Mouse (Mus musculus): ENCODE data around the gene Plin4. TPM values are rescaled to one million over a fixed set of nuclear protein-coding genes. Genes with fewer than 3 reads are reported as not detected.

The Plin4 gene
- total and polyA plus RNA-seq, 3 experiments = 0.04 TPM; not detected in 1

DNA sequence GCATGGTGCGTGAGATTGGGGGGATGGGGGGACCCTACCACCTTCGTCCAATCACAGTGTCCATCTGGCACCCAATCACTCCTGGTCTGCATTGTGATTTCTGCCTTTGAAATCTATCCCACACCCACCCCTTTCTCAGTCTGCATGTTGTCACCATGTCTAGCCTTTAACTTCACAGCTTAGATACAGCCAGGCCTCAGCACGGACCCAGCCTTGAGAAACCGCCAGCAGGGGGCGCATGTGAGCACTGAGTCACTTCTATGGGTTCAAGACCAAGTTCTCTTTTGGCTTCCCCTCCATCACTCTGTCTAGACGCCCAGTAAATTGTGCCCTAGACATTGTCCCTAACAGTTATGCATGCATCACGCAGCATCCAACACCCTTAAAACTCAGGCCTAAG is 22.2 kb upstream of the Plin4 start:
- dilution Hi-C loops (cut with MboI; ENCODE audit: extremely low pct_ligation_motif_present, extremely low pct_unique_long_range_greater_than_20kb, low sequenced_read_pairs) (no loop called here), in situ Hi-C loops (cut with MboI; ENCODE audit: low pct_ligation_motif_present, low pct_unique_long_range_greater_than_20kb, low sequenced_read_pairs) (loop anchor here (5.0 kb wide), 1 partner anchor 130 kb away; no protein-coding TSS in a partner anchor)
- Histone ChIP-seq H3K27ac (ENCODE audit: insufficient read depth, low read depth) (no peak overlapping the region), H3K27me3 (replicated peaks) (peaks cover 20% of the 10 kb centered on the region), H3K9ac (ENCODE audit: insufficient read depth, low read depth) (no peak overlapping the region), H3K36me3 (replicated peaks in 1 of 2; ENCODE audit: control insufficient read depth in 1 of 2, insufficient read depth in 1 of 2, low read length in 1 of 2) (peaks cover 0 to 25% of the 10 kb centered on the region in 2 experiments), H3K4me2 (ENCODE audit: insufficient read depth, low read depth, poor library complexity, severe bottlenecking) (no peak overlapping the region), H3K9me3 (replicated peaks; ENCODE audit: low read length) (peaks cover 3% of the 10 kb centered on the region), H3K79me2 (replicated peaks; ENCODE audit: control insufficient read depth, extremely low read depth, insufficient read depth, poor library complexity, severe bottlenecking) (no peaks in the 10 kb centered on the region), H3K4me3 (replicated peaks in 1 of 3; ENCODE audit: low read depth in 2 of 3, low read length in 2 of 3, poor library complexity in 1 of 3) (no peak overlapping the region), H3K4me1 (ENCODE audit: control insufficient read depth in 1 of 2, insufficient read depth in 2 of 2) (peaks cover 3 to 34% of the 10 kb centered on the region in 2 experiments; a peak in 3 of 4 replicates)
- TF ChIP-seq SMC3 (IDR thresholded peaks at IDR 0.05; ENCODE audit: low read depth, low read length) = peak; percentile 63
- TF ChIP-seq MAX (IDR thresholded peaks at IDR 0.05; ENCODE audit: low read length) = no peak
- peak; percentile 9 for TF ChIP-seq RAD21 (IDR thresholded peaks at IDR 0.05; ENCODE audit: low read depth, low read length)
- TF ChIP-seq CTCF (conservative IDR thresholded peaks at IDR 0.05 in 1 of 2, IDR thresholded peaks at IDR 0.05 in 1 of 2; ENCODE audit: low read depth in 2 of 2, low read length in 2 of 2) = peak; percentile 45 to 74; a peak in 3 of 4 replicates
- no peak for TF ChIP-seq UBTF (IDR thresholded peaks at IDR 0.05; ENCODE audit: low read depth, low read length)
- DNase-seq (ENCODE audit: extremely low read depth) = peak; percentile 72

DNA sequence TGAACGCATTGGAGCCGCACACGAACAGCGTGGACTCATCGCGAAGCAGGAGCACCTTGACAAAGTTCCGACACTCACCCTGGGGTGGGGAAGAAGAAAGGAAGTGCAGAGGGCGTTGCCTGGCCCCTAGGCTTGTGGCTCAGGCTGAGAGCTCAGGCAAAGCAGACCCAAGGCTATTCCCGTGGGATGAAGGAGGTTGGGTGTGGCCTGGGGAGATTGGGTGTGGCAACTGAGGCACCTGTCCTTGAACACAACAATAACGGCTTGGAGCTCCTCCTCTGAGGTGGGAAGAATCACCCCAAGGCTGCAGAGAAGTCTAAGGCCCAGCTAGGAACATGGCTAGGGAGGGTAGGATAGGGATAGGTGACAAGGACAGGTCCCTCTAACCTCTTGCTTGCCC is 21.5 kb upstream of the Plin4 start:
- in situ Hi-C loops (cut with MboI; ENCODE audit: low pct_ligation_motif_present, low pct_unique_long_range_greater_than_20kb, low sequenced_read_pairs) = loop anchor here (5.0 kb wide), 1 partner anchor 131 kb away; no protein-coding TSS in a partner anchor
- dilution Hi-C loops (cut with MboI; ENCODE audit: extremely low pct_ligation_motif_present, extremely low pct_unique_long_range_greater_than_20kb, low sequenced_read_pairs) = no loop called here

DNA sequence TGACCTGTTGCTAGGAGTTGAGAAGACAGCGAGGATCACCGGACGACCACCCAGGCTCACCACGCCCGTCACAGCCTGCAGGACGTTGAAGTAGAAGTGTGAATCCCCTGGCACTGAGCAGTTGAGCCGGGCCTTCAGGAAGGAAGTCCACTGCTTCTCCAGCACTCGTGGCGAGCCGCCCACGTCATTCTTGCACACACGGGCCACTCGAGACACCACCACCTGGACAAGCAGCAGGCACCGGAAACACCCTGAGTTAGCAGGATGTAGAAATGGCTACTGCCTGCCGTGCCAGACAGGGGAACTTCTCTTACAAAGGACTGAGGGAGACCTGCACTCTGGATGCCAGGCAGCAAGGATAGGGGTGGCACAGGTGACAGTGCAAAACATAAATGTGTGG is 18.6 kb upstream of the Plin4 start:
- Histone ChIP-seq H3K4me2 (ENCODE audit: insufficient read depth, low read depth, poor library complexity, severe bottlenecking) (no peak overlapping the region), H3K9ac (ENCODE audit: insufficient read depth, low read depth) (no peak overlapping the region), H3K4me3 (replicated peaks in 1 of 3; ENCODE audit: low read depth in 2 of 3, low read length in 2 of 3, poor library complexity in 1 of 3) (no peak overlapping the region), H3K79me2 (replicated peaks; ENCODE audit: control insufficient read depth, extremely low read depth, insufficient read depth, poor library complexity, severe bottlenecking) (no peaks in the 10 kb centered on the region), H3K27ac (ENCODE audit: insufficient read depth, low read depth) (no peak overlapping the region), H3K4me1 (ENCODE audit: control insufficient read depth in 1 of 2, insufficient read depth in 2 of 2) (peaks cover 3 to 9% of the 10 kb centered on the region in 2 experiments; a peak in 3 of 4 replicates), H3K36me3 (replicated peaks in 1 of 2; ENCODE audit: control insufficient read depth in 1 of 2, insufficient read depth in 1 of 2, low read length in 1 of 2) (peaks cover 0 to 43% of the 10 kb centered on the region in 2 experiments), H3K27me3 (replicated peaks) (no peaks in the 10 kb centered on the region), H3K9me3 (replicated peaks; ENCODE audit: low read length) (peaks cover 11% of the 10 kb centered on the region)
- in situ Hi-C loops (cut with MboI; ENCODE audit: low pct_ligation_motif_present, low pct_unique_long_range_greater_than_20kb, low sequenced_read_pairs) = loop anchor here (5.0 kb wide), 1 partner anchor 34 kb away; the partner anchor contains the start of gene Tnfaip8l1
- TF ChIP-seq HCFC1 (IDR thresholded peaks at IDR 0.05; ENCODE audit: low read depth, low read length) (no peak), GABPA (IDR thresholded peaks at IDR 0.05; ENCODE audit: insufficient replicate concordance, low read depth, low read length) (no peak), ZNF384 (IDR thresholded peaks at IDR 0.05; ENCODE audit: low read depth, low read length) (no peak), MAFK (IDR thresholded peaks at IDR 0.05; ENCODE audit: insufficient replicate concordance, low read length) (no peak), TBP (conservative IDR thresholded peaks at IDR 0.05; ENCODE audit: low read depth, low read length) (no peak), MAX (IDR thresholded peaks at IDR 0.05; ENCODE audit: low read length) (no peak), POLR2A (IDR thresholded peaks at IDR 0.05; ENCODE audit: low read depth, low read length) (no peak), NELFE (IDR thresholded peaks at IDR 0.05; ENCODE audit: low read depth, low read length) (no peak), PAX5 (IDR thresholded peaks at IDR 0.05; ENCODE audit: low read length) (no peak), RCOR1 (conservative IDR thresholded peaks at IDR 0.05; ENCODE audit: low read depth, low read length) (no peak), ZKSCAN1 (IDR thresholded peaks at IDR 0.05; ENCODE audit: borderline replicate concordance, low read depth, low read length) (no peak), ZC3H11A (IDR thresholded peaks at IDR 0.05; ENCODE audit: low read depth, low read length) (no peak), ELF1 (IDR thresholded peaks at IDR 0.05; ENCODE audit: low read depth, low read length) (no peak), MAZ (IDR thresholded peaks at IDR 0.05; ENCODE audit: low read depth, low read length) (no peak), UBTF (IDR thresholded peaks at IDR 0.05; ENCODE audit: low read depth, low read length) (no peak), MYC (IDR thresholded peaks at IDR 0.05; ENCODE audit: low read depth, low read length) (no peak), JUN (IDR thresholded peaks at IDR 0.05; ENCODE audit: insufficient read depth, low read depth, low read length) (no peak), E2F4 (IDR thresholded peaks at IDR 0.05; ENCODE audit: insufficient replicate concordance, low read depth, low read length) (no peak), ZMIZ1 (IDR thresholded peaks at IDR 0.05; ENCODE audit: low read depth, low read length) (no peak), RAD21 (IDR thresholded peaks at IDR 0.05; ENCODE audit: low read depth, low read length) (no peak)
- dilution Hi-C loops (cut with MboI; ENCODE audit: extremely low pct_ligation_motif_present, extremely low pct_unique_long_range_greater_than_20kb, low sequenced_read_pairs) = no loop called here
- DNase-seq (ENCODE audit: extremely low read depth) = no peak

More for the DNA sequence above, 21.5 kb upstream of the Plin4 start:
- Histone ChIP-seq H3K4me2 (ENCODE audit: insufficient read depth, low read depth, poor library complexity, severe bottlenecking) (no peak overlapping the region), H3K36me3 (replicated peaks in 1 of 2; ENCODE audit: control insufficient read depth in 1 of 2, insufficient read depth in 1 of 2, low read length in 1 of 2) (peaks cover 0 to 28% of the 10 kb centered on the region in 2 experiments), H3K9ac (ENCODE audit: insufficient read depth, low read depth) (no peak overlapping the region), H3K79me2 (replicated peaks; ENCODE audit: control insufficient read depth, extremely low read depth, insufficient read depth, poor library complexity, severe bottlenecking) (no peaks in the 10 kb centered on the region), H3K27ac (ENCODE audit: insufficient read depth, low read depth) (no peak overlapping the region), H3K4me3 (replicated peaks in 1 of 3; ENCODE audit: low read depth in 2 of 3, low read length in 2 of 3, poor library complexity in 1 of 3) (no peak overlapping the region), H3K9me3 (replicated peaks; ENCODE audit: low read length) (peaks cover 3% of the 10 kb centered on the region), H3K4me1 (ENCODE audit: control insufficient read depth in 1 of 2, insufficient read depth in 2 of 2) (peaks cover 3 to 33% of the 10 kb centered on the region in 2 experiments; a peak in 3 of 4 replicates), H3K27me3 (replicated peaks) (peaks cover 14% of the 10 kb centered on the region)
- no peak for DNase-seq (ENCODE audit: extremely low read depth)
- TF ChIP-seq RAD21 (IDR thresholded peaks at IDR 0.05; ENCODE audit: low read depth, low read length) (no peak), POLR2AphosphoS2 (IDR thresholded peaks at IDR 0.05; ENCODE audit: low read depth, low read length) (no peak), GABPA (IDR thresholded peaks at IDR 0.05; ENCODE audit: insufficient replicate concordance, low read depth, low read length) (no peak), MAFK (IDR thresholded peaks at IDR 0.05; ENCODE audit: insufficient replicate concordance, low read length) (no peak), E2F4 (IDR thresholded peaks at IDR 0.05; ENCODE audit: insufficient replicate concordance, low read depth, low read length) (no peak)
